Mouse (Mus musculus) hindbrain, embryonic 11.5 days (tissue): ENCODE data around the gene Olfr466. TPM values are rescaled to one million over a fixed set of nuclear protein-coding genes. Genes with fewer than 3 reads are reported as not detected.

Experiments
- ATAC-seq: fragments of 200-750 bp; cut with Nextera tagmentation; 2 replicates; pipeline ENCODE4 v1.8.0; 2017; ENCODE audit warnings: mild to moderate bottlenecking, moderate TSS enrichment, moderate library complexity; ENCODE audit not compliant: low FRiP score
- DNase-seq: peaks from one replicate; pipeline ENCODE4 v3.0.0-alpha.2; 2015; ENCODE audit warnings: low spot score
- H3K27ac ChIP-seq: fragments of 300-500 bp; sonication (generic); 2 replicates; pipeline ENCODE4 v1.5.1; 2014; ENCODE audit warnings: mild to moderate bottlenecking, low read depth, low read length
- H3K27me3 ChIP-seq: fragments of 300-500 bp; sonication (generic); 2 replicates; pipeline ENCODE4 v1.6.1; 2014; ENCODE audit warnings: mild to moderate bottlenecking, low read length, moderate library complexity, mixed read lengths; ENCODE audit not compliant: control insufficient read depth, insufficient read depth
- H3K36me3 ChIP-seq: fragments of 300-500 bp; sonication (generic); 2 replicates; pipeline ENCODE4 v1.6.1; 2014; ENCODE audit warnings: mild to moderate bottlenecking, low read length, moderate library complexity, mixed read lengths; ENCODE audit not compliant: control insufficient read depth, insufficient read depth
- H3K4me1 ChIP-seq: fragments of 300-500 bp; sonication (generic); replicated peaks from 2 replicates; pipeline ENCODE4 v1.6.1; 2014; ENCODE audit warnings: low read length, mixed read lengths; ENCODE audit not compliant: control insufficient read depth, insufficient read depth
- H3K4me2 ChIP-seq: fragments of 300-500 bp; sonication (generic); replicated peaks from 2 replicates; pipeline ENCODE4 v1.6.1; 2014; ENCODE audit warnings: mild to moderate bottlenecking, low read depth, low read length
- H3K4me3 ChIP-seq: fragments of 300-500 bp; sonication (generic); 2 replicates; pipeline ENCODE4 v1.5.1; 2014; ENCODE audit warnings: low read depth, low read length
- H3K9ac ChIP-seq: fragments of 300-500 bp; sonication (generic); 2 replicates; pipeline ENCODE4 v1.6.1; 2014; ENCODE audit warnings: low read depth, low read length
- H3K9me3 ChIP-seq: fragments of 300-500 bp; sonication (generic); 2 replicates; pipeline ENCODE4 v1.6.1; 2016; ENCODE audit warnings: low read length; ENCODE audit not compliant: control insufficient read depth
- WGBS: fragments of 180-500 bp; shearing (Covaris S2); extraction: QIAGEN DNeasy Blood & Tissue Kit; methylation state at CpG from one replicate; pipeline ENCODE4 v1.1.7; 2014; 5-methylcytosine and 5-hydroxymethylcytosine counted together
- polyA plus RNA-seq: library from polyadenylated mRNA; unstranded; fragments of >200 nt; fragmentation: Nextera tagmentation; extraction: Ambion mirVana; gene quantifications from 2 replicates; pipeline ENCODE4 v1.2.1, GENCODE M21; 2014

Gene Olfr466
- polyA plus RNA-seq, 1 experiment from 2014 or later = not detected

DNA sequence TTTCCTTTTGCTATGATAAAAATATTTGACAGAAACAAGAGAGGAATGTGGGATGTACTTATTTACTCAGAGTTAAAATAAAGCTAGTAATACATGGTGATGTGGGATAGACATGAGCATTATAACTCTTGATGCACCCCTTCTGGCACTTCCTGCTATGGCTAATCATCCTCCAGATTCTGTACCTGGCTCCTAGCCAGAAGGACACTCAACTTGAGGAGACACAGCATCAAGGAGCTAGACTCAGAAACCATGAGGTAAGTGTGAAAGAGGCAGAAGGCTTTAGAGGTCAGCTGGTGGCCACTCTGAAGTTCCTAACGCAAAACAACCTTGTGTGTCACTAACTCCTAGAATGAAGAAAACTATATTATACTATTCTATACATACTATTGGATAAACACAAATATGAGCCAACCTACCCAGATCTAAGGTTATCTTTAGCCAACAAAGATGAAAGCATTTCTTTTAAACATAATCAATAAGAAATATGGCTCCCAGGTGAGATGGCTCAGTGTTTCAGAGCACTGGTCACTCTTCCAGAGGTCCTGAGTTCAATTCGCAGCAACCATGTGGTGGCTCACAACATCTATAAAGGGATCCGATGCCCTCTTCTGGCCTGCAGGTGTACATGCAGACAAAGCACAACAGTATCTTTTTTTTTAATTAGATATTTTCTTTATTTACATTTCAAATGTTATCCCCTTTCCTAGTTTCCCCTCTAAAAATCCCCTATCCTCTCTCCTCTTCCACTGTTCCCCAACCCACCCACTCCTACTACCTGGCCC lies 22.8 kb upstream of the Olfr466 start:
- no peak overlapping the region for H3K9ac ChIP-seq
- no peaks in the 10 kb centered on the region for H3K4me1 ChIP-seq
- H3K36me3 ChIP-seq = no peaks in the 10 kb centered on the region
- ATAC-seq = no peak
- no peak overlapping the region for H3K4me2 ChIP-seq
- no peak overlapping the region for H3K4me3 ChIP-seq
- H3K27ac ChIP-seq = no peak overlapping the region
- 70% methylated on average over 3 of the region's 3 CpGs for WGBS
- H3K9me3 ChIP-seq = no peaks in the 10 kb centered on the region
- no peak for DNase-seq
- no peaks in the 10 kb centered on the region for H3K27me3 ChIP-seq

DNA sequence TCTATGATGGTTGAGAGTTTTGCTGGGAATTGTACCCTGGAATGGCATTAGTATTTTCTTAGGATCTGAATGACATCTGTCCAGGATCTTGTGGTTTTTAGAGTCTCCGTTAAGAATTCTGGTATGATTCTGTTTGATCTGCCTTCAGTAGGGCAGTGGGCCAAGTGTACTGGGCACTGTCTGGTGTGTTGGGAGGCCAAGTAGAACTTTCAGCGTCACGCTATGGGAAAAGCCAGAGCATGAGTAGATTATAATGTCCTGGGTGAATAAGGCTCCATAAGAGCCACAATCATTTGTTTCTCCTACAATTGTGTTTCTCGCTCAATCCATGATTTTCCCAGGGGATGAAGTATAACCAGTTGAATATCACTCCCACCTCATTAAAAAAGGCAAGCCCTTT lies 12.3 kb upstream of the Olfr466 start, which contains the start of gene Olfr465-ps1:
Gene Olfr465-ps1, plus strand, starts transcription at position 301 of the 400 bp plus-strand sequence.
- H3K36me3 ChIP-seq = no peaks in the 10 kb centered on the region
- no peak within 1 kb of the TSS for H3K9ac ChIP-seq
- no peak within 1 kb of the TSS for H3K4me2 ChIP-seq
- no peaks in the 10 kb centered on the region for H3K4me1 ChIP-seq
- H3K4me3 ChIP-seq = no peak within 1 kb of the TSS
- no peaks in the 10 kb centered on the region for H3K27me3 ChIP-seq
- H3K27ac ChIP-seq = no peak within 1 kb of the TSS
- 87% methylated on average over 4 of the region's 4 CpGs for WGBS
- no peak for ATAC-seq
- no peak for DNase-seq
- H3K9me3 ChIP-seq = no peaks in the 10 kb centered on the region

DNA sequence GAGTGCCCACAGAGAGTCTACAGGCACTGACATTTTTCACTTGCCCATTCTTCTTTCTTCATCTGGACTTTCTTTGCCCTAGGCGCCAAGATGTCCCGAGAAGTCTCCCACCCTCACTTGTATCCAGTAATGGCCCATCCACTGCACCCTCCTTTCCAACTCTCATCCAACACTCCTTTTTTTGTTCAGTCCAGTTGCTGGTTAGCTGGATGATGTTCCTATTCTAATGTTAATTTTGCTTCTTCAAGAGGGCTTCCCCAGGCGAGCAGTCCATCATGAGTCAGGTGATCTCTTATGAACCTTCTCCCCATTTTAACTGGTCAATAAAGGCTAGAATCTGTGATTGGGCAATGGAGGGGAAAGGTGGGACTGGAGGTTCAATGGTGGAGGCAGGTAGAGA lies 24.1 kb downstream of the Olfr466 start:
- Histone ChIP-seq H3K9me3 (no peaks in the 10 kb centered on the region), H3K27me3 (no peaks in the 10 kb centered on the region), H3K9ac (no peak overlapping the region), H3K36me3 (no peaks in the 10 kb centered on the region), H3K4me1 (no peaks in the 10 kb centered on the region), H3K27ac (no peak overlapping the region), H3K4me3 (no peak overlapping the region), H3K4me2 (no peak overlapping the region)
- ATAC-seq = no peak
- DNase-seq = no peak
- WGBS = 79% methylated on average over 3 of the region's 3 CpGs

DNA sequence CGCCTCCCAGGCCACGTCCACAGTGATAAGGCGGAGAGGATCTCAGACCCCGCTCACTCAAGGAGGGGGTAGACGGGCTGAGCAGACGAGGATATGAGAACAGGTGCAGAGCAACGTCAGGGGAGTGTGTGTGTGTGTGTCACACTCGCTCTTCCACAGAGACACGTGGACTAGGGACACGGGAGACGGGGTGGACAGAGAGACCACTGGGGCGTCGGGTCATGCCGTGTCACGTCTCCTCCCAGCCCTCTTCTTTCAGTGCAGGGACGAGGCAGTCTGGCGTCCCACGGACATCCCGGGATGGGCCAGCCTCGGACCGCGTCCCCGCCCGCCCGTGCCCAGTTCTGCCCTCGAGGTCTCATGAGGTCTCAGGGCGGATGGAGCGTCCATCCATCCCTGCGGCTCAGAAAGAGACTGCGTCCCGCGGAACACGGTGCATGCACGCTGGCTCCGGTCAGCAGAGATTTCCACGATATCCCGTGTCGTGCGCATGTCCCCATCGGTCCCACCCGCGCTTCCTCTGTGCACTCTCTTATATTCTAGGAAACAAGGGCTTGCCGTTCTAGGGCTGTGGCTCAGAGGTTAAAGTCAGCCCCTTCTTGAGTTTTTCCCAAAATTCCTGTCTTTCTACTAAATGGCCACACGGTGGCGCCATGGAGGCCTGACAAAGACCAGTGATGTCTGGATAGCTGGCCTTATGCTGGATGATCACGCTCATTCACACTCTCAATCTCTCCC lies 25.9 kb downstream of the Olfr466 start:
- Histone ChIP-seq H3K4me1 (no peaks in the 10 kb centered on the region), H3K4me3 (peak overlapping the region; percentile 26), H3K9ac (0 out of 2 replicates have a peak overlapping the region, but pooled peaks have one; percentile 31), H3K27ac (no peak overlapping the region), H3K36me3 (no peaks in the 10 kb centered on the region), H3K4me2 (peak overlapping the region; percentile 37; the same call in 1 of the 2 replicates), H3K27me3 (no peaks in the 10 kb centered on the region), H3K9me3 (no peaks in the 10 kb centered on the region)
- 22% methylated on average over 45 of the region's 46 CpGs for WGBS
- peak; percentile 77 for DNase-seq
- peak; percentile 84 for ATAC-seq

DNA sequence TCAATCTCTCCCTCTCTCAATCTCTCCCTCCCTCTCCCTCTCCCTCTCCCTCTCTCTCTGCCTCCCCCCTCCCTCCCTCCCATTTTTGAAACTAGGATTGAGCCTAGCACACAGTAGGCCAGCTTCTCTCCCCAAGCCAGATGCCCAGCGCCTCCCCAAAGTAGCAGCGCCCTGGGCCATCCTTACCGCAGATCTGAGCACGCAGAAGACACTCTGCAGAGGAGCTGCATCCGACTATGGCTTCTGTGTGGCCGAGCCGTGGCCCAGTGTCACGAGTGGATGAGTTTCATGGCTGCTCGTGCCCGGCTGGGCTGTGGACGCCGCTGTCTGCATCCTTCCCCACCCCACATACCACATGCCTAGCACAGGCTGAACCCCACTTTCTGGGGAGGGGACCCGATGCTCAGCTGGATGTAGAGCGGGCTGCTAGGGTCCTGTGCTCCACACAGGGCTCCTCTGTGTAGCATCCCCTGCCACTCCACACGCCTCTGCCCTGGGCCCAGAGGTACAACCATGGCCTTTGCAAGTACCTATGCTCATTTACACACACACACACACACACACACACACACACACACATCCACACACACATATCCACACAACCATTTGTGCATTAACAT lies 26.5 kb downstream of the Olfr466 start:
- WGBS = 62% methylated on average over 15 of the region's 15 CpGs
- no peak for DNase-seq

DNA sequence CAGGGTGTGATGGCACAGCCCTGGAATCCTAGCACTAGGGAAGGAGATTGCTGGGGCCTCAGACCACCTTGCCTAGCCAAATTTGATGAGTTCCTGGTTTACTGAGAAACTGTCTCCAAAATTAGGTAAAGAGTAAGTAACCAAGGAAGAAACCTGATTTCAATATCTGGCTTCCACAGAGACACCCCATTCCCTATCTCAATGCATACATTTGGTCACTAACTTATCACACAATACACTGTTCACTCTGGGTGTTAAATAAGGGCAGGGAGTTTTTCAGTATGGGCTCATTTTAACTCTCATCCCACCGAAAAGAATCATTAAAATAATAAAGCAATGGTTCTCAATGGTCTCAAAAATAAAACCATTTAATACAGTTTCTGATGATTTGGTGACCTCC lies 50.6 kb downstream of the Olfr466 start:
- H3K9ac ChIP-seq = no peak overlapping the region
- H3K36me3 ChIP-seq = no peaks in the 10 kb centered on the region
- 81% methylated on average over 1 of the region's 1 CpGs for WGBS
- H3K4me1 ChIP-seq = no peaks in the 10 kb centered on the region
- H3K9me3 ChIP-seq = no peaks in the 10 kb centered on the region
- no peak overlapping the region for H3K4me2 ChIP-seq
- H3K27me3 ChIP-seq = no peaks in the 10 kb centered on the region
- DNase-seq (no peak), ATAC-seq (no peak)
- H3K27ac ChIP-seq = no peak overlapping the region
- no peak overlapping the region for H3K4me3 ChIP-seq

More for the DNA sequence above, 26.5 kb downstream of the Olfr466 start:
- Histone ChIP-seq H3K27me3 (no peaks in the 10 kb centered on the region), H3K36me3 (no peaks in the 10 kb centered on the region), H3K9me3 (no peaks in the 10 kb centered on the region), H3K9ac (no peak overlapping the region), H3K4me3 (no peak overlapping the region), H3K4me2 (no peak overlapping the region), H3K4me1 (no peaks in the 10 kb centered on the region), H3K27ac (no peak overlapping the region)
- ATAC-seq = peak; percentile 39; the same call in 1 of the 2 replicates

Other genes with a start within 250 kb of the Olfr466 start
- gene Cntnap3, start 246.3 kb upstream of the Olfr466 start, polyA plus RNA-seq = not detected in 2 replicates
- gene Spata31, start 232.8 kb upstream of the Olfr466 start, polyA plus RNA-seq = not detected in 2 replicates
- not detected in 2 replicates for gene Spata31d1c, start 117.2 kb upstream of the Olfr466 start, polyA plus RNA-seq
- gene Prss47, start 97.5 kb upstream of the Olfr466 start, polyA plus RNA-seq = not detected in 2 replicates
- gene Mfsd14b, start 37.3 kb upstream of the Olfr466 start, polyA plus RNA-seq = 39.7 and 44.6 TPM in 2 replicates
- not detected in 2 replicates for gene Olfr465-ps1, start 12.2 kb upstream of the Olfr466 start, polyA plus RNA-seq
- 0.45 TPM in 1 of 2 replicates, not detected in the other for gene Nlrp4f, start 55.7 kb downstream of the Olfr466 start, polyA plus RNA-seq
- gene Gm10775, start 109.3 kb downstream of the Olfr466 start, polyA plus RNA-seq = not detected in 2 replicates
- gene Zfp369, start 128.6 kb downstream of the Olfr466 start, polyA plus RNA-seq = 20.9 and 25.3 TPM in 2 replicates